Mouse (Mus musculus): ENCODE data around the gene Mab21l2. TPM values are rescaled to one million over a fixed set of nuclear protein-coding genes. Genes with fewer than 3 reads are reported as not detected.

Mab21l2 gene
- total RNA-seq, 1 experiment from 2014 or later = not detected

DNA sequence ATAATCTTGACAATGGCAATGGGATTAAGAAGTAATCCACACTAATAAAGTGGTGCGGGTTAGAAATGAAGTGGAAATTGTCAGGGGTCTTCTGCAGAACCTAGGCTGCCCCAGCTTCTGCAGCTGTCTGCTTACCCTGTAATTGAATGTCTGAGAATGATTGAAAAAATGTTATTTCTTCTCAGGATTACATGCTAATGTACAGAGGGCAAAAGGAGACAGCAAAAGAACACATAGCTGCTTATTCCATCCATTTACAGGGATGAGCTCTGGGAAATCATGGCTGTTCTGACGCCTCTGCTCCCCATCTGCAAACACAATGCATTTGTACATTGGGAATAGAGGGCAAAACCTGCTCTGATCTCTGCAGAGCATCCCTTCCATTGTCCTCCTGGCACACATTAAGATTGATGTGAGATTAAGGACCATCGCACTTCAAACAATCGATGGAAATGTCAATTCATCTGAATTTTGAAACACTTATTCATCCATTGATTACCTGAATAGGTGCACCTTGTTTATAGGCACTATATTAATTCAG lies 7.3 kb downstream of the Mab21l2 start:
- no peak for ATAC-seq (replicated peaks; ENCODE audit: low read depth, poor library complexity, severe bottlenecking)

DNA sequence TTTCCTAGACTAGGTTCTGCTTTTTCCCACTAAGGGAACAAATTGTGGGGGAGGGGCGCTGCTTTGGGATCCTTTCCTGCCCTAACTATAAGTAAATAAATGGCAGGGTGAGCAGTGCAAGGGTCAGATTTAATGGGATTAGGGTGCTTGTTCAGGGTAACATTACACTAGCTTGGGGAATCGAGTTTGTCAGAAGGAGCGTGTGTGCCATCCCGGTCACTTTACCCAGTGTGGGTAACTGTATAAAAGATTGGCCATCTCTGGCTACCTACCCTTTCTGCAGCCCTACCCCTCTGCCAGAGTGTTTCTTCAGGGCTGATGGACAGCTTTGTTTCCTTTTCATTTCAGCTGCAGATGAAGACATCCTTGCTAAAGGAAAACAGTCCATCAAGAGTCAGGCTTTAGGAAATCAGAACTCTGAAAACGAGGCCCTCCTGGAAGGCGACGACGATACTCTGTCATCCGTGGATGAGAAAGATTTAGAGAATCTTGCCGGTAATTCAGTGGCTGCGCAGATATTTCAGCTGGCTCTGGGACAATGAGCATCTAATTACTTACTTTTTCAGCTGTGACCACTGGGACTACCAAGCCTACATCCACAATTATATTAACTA lies 8.8 kb downstream of the Mab21l2 start:
- no peak for ATAC-seq (replicated peaks; ENCODE audit: low read depth, poor library complexity, severe bottlenecking)

DNA sequence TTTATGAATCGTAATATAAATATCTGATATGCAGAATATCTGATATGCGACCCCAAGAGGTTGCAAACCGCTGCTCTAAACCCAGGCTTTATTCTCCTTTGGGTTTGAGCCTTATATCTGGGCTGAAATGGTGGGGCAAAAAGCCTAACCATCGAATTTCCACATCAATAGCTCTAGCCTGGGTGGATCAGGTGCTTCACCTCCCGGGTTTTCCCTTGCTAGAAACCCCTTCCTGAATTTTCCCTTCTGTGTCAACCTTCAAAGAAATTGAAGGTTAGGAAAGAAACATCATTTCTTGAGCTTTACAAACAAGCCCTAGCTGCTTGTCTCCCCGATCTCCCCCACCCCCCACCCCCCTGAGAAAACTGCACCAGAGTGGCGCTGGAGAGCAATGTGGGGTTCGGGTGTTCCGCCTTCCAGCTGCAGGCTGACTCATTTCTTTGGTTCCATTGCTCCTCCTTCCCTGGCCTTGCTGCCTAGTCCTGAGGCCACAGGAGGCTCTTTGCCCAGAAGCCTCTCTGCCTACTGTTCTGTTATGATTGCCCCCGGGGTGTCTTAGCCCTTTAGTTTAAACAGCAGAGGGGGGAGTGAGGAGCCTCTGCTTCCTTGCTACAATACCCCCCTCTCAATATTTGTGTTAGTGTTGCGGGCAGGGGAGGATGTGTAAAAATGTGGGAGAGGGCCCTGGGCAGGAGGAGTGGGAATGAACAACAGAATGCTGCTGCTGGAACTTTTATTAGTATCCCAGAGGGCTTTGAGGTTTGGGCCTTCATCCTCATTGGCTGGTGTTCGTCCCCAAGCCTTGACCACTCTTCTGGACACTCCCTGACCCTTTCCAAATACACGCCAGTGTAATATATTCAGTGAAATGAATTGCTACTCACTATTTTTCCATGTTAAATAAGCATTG lies 9.5 kb downstream of the Mab21l2 start:
- no peak for ATAC-seq (replicated peaks; ENCODE audit: low read depth, poor library complexity, severe bottlenecking)

DNA sequence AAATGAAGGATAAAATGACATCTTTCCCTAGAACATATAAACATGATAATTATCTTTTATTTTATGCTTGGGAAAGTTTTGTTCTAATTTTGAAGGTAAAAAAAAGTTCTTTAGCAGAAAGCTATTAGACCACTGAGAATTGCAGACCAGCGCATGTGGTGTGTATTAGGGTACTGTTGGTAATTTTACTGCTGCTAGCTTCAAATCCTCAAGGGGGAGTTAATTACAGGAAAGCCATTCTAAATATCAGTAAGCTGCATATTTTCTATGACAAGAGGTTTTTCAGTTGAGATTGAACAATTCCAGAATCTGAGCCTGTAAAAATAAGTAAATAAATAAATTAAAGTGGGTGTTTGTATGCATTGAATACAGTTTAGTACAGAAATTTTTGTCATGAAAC lies 11.7 kb downstream of the Mab21l2 start:
- ATAC-seq (replicated peaks; ENCODE audit: low read depth, poor library complexity, severe bottlenecking) = no peak

DNA sequence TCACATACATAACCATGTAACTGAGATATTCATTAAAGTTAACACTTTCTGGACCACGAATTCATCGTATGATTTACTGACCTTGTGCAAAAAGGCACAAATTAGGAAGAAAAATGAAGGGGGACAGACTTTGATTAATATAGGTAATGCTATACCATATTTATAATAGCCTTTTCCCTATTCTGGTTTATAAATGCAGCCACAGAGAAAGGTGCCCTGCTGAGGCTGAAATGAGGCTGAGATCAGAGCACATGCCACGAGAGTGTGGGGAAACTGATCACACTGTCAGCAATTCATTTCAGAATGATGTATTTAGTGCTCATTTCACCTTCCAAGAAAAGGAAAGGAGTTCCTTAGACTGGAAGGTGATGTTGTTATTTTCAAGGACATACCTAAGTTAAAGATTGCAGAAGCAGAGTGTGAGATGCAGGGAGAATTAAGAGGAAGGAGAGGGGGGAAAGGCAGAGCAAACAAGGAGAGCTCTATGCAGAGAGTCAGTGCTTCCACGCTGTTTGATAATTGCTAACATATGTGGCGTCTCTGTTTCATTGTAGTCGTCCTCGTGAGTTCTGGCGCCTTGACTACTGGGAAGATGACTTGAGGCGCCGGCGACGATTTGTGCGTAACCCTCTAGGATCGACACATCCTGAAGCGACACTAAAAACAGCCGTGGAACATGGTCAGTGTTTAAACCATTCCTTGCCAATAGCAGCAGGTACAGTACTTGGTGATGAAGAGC lies 16.7 kb downstream of the Mab21l2 start:
- ATAC-seq (replicated peaks; ENCODE audit: low read depth, poor library complexity, severe bottlenecking) = no peak

DNA sequence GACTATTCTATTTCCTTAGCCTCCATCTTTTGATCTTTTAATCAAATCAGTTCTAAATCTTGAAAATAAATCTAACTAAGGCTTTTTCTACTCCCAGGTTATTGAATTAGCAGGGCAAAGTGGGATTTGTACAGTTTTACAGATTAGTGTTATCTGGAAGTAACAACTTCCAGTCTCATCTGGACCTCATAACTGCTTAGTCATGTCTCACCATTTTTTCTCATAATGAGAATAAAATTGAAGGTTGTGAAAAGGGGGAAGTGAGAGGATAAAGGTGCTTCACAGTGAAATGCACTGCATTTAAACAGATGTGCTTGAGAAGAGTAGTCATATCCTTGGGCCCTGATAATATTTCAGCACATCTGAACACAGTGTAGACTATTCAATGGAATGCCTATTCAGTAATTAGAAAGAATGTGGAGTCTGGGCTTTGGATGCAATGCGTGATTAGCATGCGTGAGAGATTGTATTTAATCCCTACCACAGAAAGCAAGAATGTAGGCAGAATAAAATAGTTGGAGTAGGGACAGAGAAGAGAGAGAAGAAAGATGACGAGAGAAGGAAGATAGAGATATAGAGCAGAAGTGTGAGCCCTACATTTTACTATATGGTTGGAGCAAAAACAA lies 25.4 kb downstream of the Mab21l2 start:
- no peak for ATAC-seq (replicated peaks; ENCODE audit: low read depth, poor library complexity, severe bottlenecking)

DNA sequence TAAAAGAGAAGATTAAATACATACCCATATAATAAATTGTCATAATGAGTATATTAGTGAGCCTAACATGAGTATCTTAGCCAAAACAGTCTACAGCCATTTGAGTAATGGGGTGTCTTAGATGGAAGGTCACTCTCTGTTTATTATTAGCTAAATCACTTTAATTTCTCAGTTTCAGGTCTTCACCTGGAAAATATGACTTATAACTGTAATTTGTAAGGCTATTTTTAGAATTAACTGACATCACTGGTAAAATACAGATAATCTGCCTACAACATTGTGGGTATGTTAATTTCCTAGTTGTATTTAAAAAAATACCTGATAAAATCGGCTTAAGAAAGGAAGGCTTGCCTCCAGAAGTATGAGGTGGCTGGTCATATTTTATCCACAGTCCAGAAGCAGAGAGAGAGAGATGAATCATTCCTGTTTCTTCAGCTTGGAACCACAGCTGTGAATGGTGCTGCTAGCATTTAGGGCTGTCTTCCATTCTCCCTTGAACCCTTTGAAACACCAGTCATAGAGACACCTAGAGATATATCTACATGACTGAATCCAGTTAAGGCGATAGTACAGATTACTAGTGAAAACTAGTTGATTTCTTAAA lies 29.8 kb downstream of the Mab21l2 start:
- no peak for ATAC-seq (replicated peaks; ENCODE audit: low read depth, poor library complexity, severe bottlenecking)

DNA sequence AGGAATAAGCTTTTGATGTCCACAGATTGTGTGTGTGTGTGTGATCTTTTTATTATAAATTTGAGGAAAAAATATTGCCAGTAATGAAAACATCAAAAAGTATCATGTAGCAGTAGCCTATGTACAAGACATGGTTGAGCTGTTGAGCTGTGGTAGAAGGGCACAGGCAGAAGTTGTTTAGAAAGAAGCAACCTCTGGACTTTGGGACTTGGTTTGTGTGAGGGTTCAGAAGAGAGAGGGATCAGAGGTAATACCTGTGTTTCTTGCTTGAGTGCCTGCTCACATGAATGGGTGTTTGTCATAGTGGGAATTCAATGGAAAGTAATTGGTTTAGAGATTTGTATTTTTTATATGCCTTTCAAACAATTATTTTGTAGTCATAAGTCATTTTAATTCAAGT lies 47.8 kb downstream of the Mab21l2 start:
- no peak for ATAC-seq (replicated peaks; ENCODE audit: low read depth, poor library complexity, severe bottlenecking)

Measured in common myeloid progenitor, adult 5-6 weeks (primary cell).